Mouse (Mus musculus): ENCODE results near the gene Dut. TPM values are rescaled to one million over a fixed set of nuclear protein-coding genes. Genes with fewer than 3 reads are reported as not detected.

Dut gene
- total and polyA plus RNA-seq, 3 experiments: 197 to 348 (median 232) TPM

DNA sequence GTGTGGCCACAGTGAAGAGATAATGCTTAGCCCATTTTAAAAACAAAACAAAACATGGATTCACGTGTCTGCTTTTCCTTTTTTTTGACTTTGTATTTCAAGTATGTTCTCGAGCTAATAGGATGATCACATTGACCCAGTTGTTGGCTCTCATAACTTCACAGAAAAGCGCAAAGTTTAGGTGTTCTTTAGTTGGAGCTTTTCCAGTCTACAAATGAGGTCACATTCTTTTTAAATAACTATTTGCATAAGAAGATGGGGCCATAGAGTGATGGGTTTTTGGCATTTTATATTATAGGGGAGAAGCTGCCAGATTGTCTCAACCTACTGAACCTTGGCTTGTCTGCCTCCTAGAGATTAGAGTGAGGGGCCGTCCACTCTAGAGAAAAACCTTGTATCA, 2.3 kb downstream of the Dut start:
- Histone ChIP-seq H3K79me2 (replicated peaks; ENCODE audit: control insufficient read depth, extremely low read depth, insufficient read depth, poor library complexity, severe bottlenecking) (peaks cover 64% of the 10 kb centered on the region), H3K4me2 (ENCODE audit: insufficient read depth, low read depth, poor library complexity, severe bottlenecking) (peak overlapping the region; percentile 96), H3K4me3 (replicated peaks in 1 of 3; ENCODE audit: low read depth in 2 of 3, low read length in 2 of 3, poor library complexity in 1 of 3) (peak overlapping the region; percentile 67 to 91 (median 87)), H3K9ac (ENCODE audit: insufficient read depth, low read depth) (peak overlapping the region; percentile 87), H3K9me3 (replicated peaks; ENCODE audit: low read length) (no peaks in the 10 kb centered on the region), H3K4me1 (ENCODE audit: control insufficient read depth in 1 of 2, insufficient read depth in 2 of 2) (peaks cover 4 to 35% of the 10 kb centered on the region in 2 experiments; a peak in 3 of 4 replicates), H3K27ac (ENCODE audit: insufficient read depth, low read depth) (no peak overlapping the region), H3K27me3 (replicated peaks) (no peaks in the 10 kb centered on the region), H3K36me3 (replicated peaks in 1 of 2; ENCODE audit: control insufficient read depth in 1 of 2, insufficient read depth in 1 of 2, low read length in 1 of 2) (peaks cover 24 to 41% of the 10 kb centered on the region in 2 experiments)
- dilution Hi-C loops (cut with MboI; ENCODE audit: extremely low pct_ligation_motif_present, extremely low pct_unique_long_range_greater_than_20kb, low sequenced_read_pairs) (no loop called here), in situ Hi-C loops (cut with MboI; ENCODE audit: low pct_ligation_motif_present, low pct_unique_long_range_greater_than_20kb, low sequenced_read_pairs) (no loop called here)
- no peak for DNase-seq (ENCODE audit: extremely low read depth)
- TF ChIP-seq MXI1 (IDR thresholded peaks at IDR 0.05; ENCODE audit: low read depth, low read length) (no peak), ZMIZ1 (IDR thresholded peaks at IDR 0.05; ENCODE audit: low read depth, low read length) (no peak), NRF1 (IDR thresholded peaks at IDR 0.05; ENCODE audit: low read depth, low read length) (no peak), USF1 (IDR thresholded peaks at IDR 0.05; ENCODE audit: low read depth, low read length) (no peak), NELFE (IDR thresholded peaks at IDR 0.05; ENCODE audit: low read depth, low read length) (no peak), BHLHE40 (IDR thresholded peaks at IDR 0.05; ENCODE audit: low read depth, low read length) (no peak), MAZ (IDR thresholded peaks at IDR 0.05; ENCODE audit: low read depth, low read length) (no peak), CTCF (conservative IDR thresholded peaks at IDR 0.05 in 1 of 2, IDR thresholded peaks at IDR 0.05 in 1 of 2; ENCODE audit: low read depth in 2 of 2, low read length in 2 of 2) (no peak), MYC (IDR thresholded peaks at IDR 0.05; ENCODE audit: low read depth, low read length) (no peak), MAX (IDR thresholded peaks at IDR 0.05; ENCODE audit: low read length) (no peak), HCFC1 (IDR thresholded peaks at IDR 0.05; ENCODE audit: low read depth, low read length) (no peak), JUND (conservative IDR thresholded peaks at IDR 0.05; ENCODE audit: low read depth, low read length) (no peak), SMC3 (IDR thresholded peaks at IDR 0.05; ENCODE audit: low read depth, low read length) (no peak), GABPA (IDR thresholded peaks at IDR 0.05; ENCODE audit: insufficient replicate concordance, low read depth, low read length) (no peak), USF2 (conservative IDR thresholded peaks at IDR 0.05; ENCODE audit: low read depth, low read length) (no peak), POLR2AphosphoS2 (IDR thresholded peaks at IDR 0.05; ENCODE audit: low read depth, low read length) (no peak), E2F4 (IDR thresholded peaks at IDR 0.05; ENCODE audit: insufficient replicate concordance, low read depth, low read length) (no peak), IRF4 (IDR thresholded peaks at IDR 0.05; ENCODE audit: low read depth, low read length) (no peak), JUN (IDR thresholded peaks at IDR 0.05; ENCODE audit: insufficient read depth, low read depth, low read length) (no peak)

DNA sequence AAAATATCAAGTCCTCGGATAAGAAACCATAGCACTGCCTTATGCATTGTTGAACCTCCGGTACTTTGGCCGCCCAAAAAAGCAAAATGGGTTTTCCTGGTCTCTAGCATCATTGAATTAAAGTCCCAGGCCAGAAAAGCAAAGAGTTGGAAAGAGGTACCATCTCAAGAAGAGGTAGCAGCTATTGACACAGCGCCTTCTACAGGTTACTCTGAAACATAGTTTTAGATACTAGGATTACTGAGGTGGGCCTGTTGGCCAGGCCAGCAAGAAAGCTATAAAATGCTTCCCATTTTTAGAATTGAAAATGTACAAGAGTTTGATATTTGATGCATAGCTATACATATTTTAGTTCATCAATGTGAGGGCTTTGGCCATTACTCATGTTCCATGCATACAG, 2.9 kb downstream of the Dut start:
- H3K36me3 ChIP-seq (replicated peaks in 1 of 2; ENCODE audit: control insufficient read depth in 1 of 2, insufficient read depth in 1 of 2, low read length in 1 of 2): peaks cover 29 to 46% of the 10 kb centered on the region in 2 experiments
- H3K27me3 ChIP-seq (replicated peaks): no peaks in the 10 kb centered on the region
- peaks cover 3% of the 10 kb centered on the region for H3K9me3 ChIP-seq (replicated peaks; ENCODE audit: low read length)
- in situ Hi-C loops (cut with MboI; ENCODE audit: low pct_ligation_motif_present, low pct_unique_long_range_greater_than_20kb, low sequenced_read_pairs) (no loop called here), dilution Hi-C loops (cut with MboI; ENCODE audit: extremely low pct_ligation_motif_present, extremely low pct_unique_long_range_greater_than_20kb, low sequenced_read_pairs) (no loop called here)
- H3K79me2 ChIP-seq (replicated peaks; ENCODE audit: control insufficient read depth, extremely low read depth, insufficient read depth, poor library complexity, severe bottlenecking): peaks cover 68% of the 10 kb centered on the region
- peak; percentile 56 for DNase-seq (ENCODE audit: extremely low read depth)
- peaks cover 4 to 35% of the 10 kb centered on the region in 2 experiments; a peak in 3 of 4 replicates for H3K4me1 ChIP-seq (ENCODE audit: control insufficient read depth in 1 of 2, insufficient read depth in 2 of 2)
- no peak overlapping the region for H3K27ac ChIP-seq (ENCODE audit: insufficient read depth, low read depth)
- peak overlapping the region; percentile 67 to 91 (median 87) for H3K4me3 ChIP-seq (replicated peaks in 1 of 3; ENCODE audit: low read depth in 2 of 3, low read length in 2 of 3, poor library complexity in 1 of 3)
- H3K9ac ChIP-seq (ENCODE audit: insufficient read depth, low read depth): peak overlapping the region; percentile 87
- peak overlapping the region; percentile 96 for H3K4me2 ChIP-seq (ENCODE audit: insufficient read depth, low read depth, poor library complexity, severe bottlenecking)
- peak in 1 of 2 experiments; percentile 75; a peak in 3 of 4 replicates for TF ChIP-seq CTCF (conservative IDR thresholded peaks at IDR 0.05 in 1 of 2, IDR thresholded peaks at IDR 0.05 in 1 of 2; ENCODE audit: low read depth in 2 of 2, low read length in 2 of 2)
- peak; percentile 39 for TF ChIP-seq RAD21 (IDR thresholded peaks at IDR 0.05; ENCODE audit: low read depth, low read length)
- TF ChIP-seq JUND (conservative IDR thresholded peaks at IDR 0.05; ENCODE audit: low read depth, low read length): no peak
- no peak for TF ChIP-seq CHD2 (IDR thresholded peaks at IDR 0.05; ENCODE audit: low read length)
- TF ChIP-seq PAX5 (IDR thresholded peaks at IDR 0.05; ENCODE audit: low read length): no peak
- TF ChIP-seq E2F4 (IDR thresholded peaks at IDR 0.05; ENCODE audit: insufficient replicate concordance, low read depth, low read length): no peak
- no peak for TF ChIP-seq CHD1 (IDR thresholded peaks at IDR 0.05; ENCODE audit: low read depth, low read length)
- no peak for TF ChIP-seq HCFC1 (IDR thresholded peaks at IDR 0.05; ENCODE audit: low read depth, low read length)
- no peak for TF ChIP-seq SMC3 (IDR thresholded peaks at IDR 0.05; ENCODE audit: low read depth, low read length)

Data from CH12.LX (cell line).